32 mouse cellular contexts compared by ENCODE assay signal in the genomic region with DNA sequence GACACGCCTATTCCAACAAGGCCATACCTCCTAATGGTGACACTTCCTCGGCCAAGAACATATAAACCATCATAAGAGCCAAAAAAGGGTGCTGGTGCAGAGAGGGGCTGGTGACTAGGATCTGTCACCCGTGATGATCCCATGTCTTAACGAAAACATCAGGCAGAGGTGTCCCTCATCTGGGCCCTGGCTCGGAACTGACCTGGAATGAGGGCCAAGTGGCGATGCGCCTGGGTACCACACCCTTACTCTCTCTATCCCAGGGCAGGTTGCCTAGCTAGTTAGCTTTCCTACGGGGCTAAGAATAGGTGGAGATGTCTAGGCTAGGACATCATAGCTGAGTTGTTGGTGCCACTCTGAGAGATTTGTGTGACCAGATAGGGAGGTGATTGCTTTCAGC. TPM values are rescaled to one million over a fixed set of nuclear protein-coding genes. Genes with fewer than 3 reads are reported as not detected.
"Had no signal": no experiment of that assay in that cellular context is flagged by ENCODE, and none has a peak within 500 bp of the region (broad histone marks: within the 10 kb centered on the region; RNA-seq: fewer than 3 reads in every experiment).

No protein-coding gene starts in this region.

- H3K27ac ChIP-seq: embryonic facial prominence, embryonic 10.5 days; embryonic facial prominence, embryonic 12.5 days; embryonic facial prominence, embryonic 13.5 days; embryonic facial prominence, embryonic 15.5 days; forebrain, embryonic 10.5 days; forebrain, embryonic 12.5 days; forebrain, embryonic 13.5 days; forebrain, embryonic 15.5 days; gastrocnemius, adult 2 months; heart, adult 2 months; heart, embryonic 10.5 days had no signal

- H3K9ac ChIP-seq: embryonic facial prominence, embryonic 12.5 days; embryonic facial prominence, embryonic 13.5 days; embryonic facial prominence, embryonic 15.5 days; forebrain, embryonic 12.5 days; forebrain, embryonic 13.5 days; forebrain, embryonic 15.5 days; forebrain, postnatal 0 days had no signal

- H3K4me2 ChIP-seq: embryonic facial prominence, embryonic 12.5 days; embryonic facial prominence, embryonic 13.5 days; embryonic facial prominence, embryonic 15.5 days; forebrain, embryonic 12.5 days; forebrain, embryonic 13.5 days; forebrain, embryonic 15.5 days; heart, embryonic 11.5 days had no signal

- H3K36me3 ChIP-seq: embryonic facial prominence, embryonic 10.5 days; embryonic facial prominence, embryonic 12.5 days; embryonic facial prominence, embryonic 13.5 days; embryonic facial prominence, embryonic 15.5 days; forebrain, embryonic 10.5 days; forebrain, embryonic 12.5 days; forebrain, embryonic 15.5 days; heart, embryonic 10.5 days had no signal

- DNase-seq: cerebellum, adult 2 months; cerebellum, adult 8-10 months; cerebellum, adult 9-10 months; cerebellum, adult 9-11 months; cerebellum, postnatal 10 days; cerebellum, postnatal 14 days; cerebellum, postnatal 25 days; cerebellum, postnatal 36 days; embryo, embryonic 11 days; forebrain, postnatal 0 days; gastrocnemius, adult 2 months; gastrocnemius, postnatal 10 days; gastrocnemius, postnatal 14 days; gastrocnemius, postnatal 25 days; gastrocnemius, postnatal 36 days; heart, adult 18-20 months; heart, adult 2 months had no signal

- H3K9me3 ChIP-seq: embryonic facial prominence, embryonic 10.5 days; embryonic facial prominence, embryonic 12.5 days; embryonic facial prominence, embryonic 13.5 days; embryonic facial prominence, embryonic 15.5 days; forebrain, embryonic 10.5 days; forebrain, embryonic 12.5 days; forebrain, embryonic 13.5 days; forebrain, embryonic 15.5 days; heart, embryonic 10.5 days had no signal

- H3K4me3 ChIP-seq: embryonic facial prominence, embryonic 10.5 days; embryonic facial prominence, embryonic 12.5 days; embryonic facial prominence, embryonic 13.5 days; embryonic facial prominence, embryonic 15.5 days; erythroblast, embryonic 14.5 days; forebrain, embryonic 10.5 days; forebrain, embryonic 12.5 days; forebrain, embryonic 13.5 days; forebrain, embryonic 15.5 days; gastrocnemius, adult 2 months; heart, adult 2 months; heart, embryonic 10.5 days had no signal

- ATAC-seq: forebrain, embryonic 13.5 days; forebrain, embryonic 14.5 days; forebrain, embryonic 15.5 days; forebrain, postnatal 0 days had no signal

RNA-seq across cellular contexts. Expression of gene Ppp1r27, which starts 16.8 kb away (rescaled TPM):
- polyA plus RNA-seq: cerebellum, adult 2 months; cortical plate, adult 2 months; embryonic facial prominence, embryonic 10.5 days; embryonic facial prominence, embryonic 11.5 days; embryonic facial prominence, embryonic 13.5 days; erythroblast, embryonic 14.5 days; forebrain, embryonic 10.5 days; forebrain, embryonic 12.5 days; forebrain, embryonic 13.5 days; forebrain, embryonic 14.5 days; forebrain, postnatal 0 days; frontal cortex, adult 2 months; heart, embryonic 10.5 days; heart, embryonic 11.5 days had no signal
